Mouse (Mus musculus) cortical plate, adult 2 months (tissue): ENCODE data around the gene Ddost.

Experiments used
- CTCF ChIP-seq: fragments of 200-500 bp; IDR thresholded peaks from 2 replicates; pipeline ENCODE4 v1.5.1; 2011; ENCODE audit warnings: mild to moderate bottlenecking, control low read depth, low read length; ENCODE audit not compliant: insufficient read depth; ENCODE audit errors: extremely low read depth
- POLR2A ChIP-seq: fragments of 200-500 bp; IDR thresholded peaks from 2 replicates; pipeline ENCODE4 v1.6.1; 2011; ENCODE audit warnings: mild to moderate bottlenecking, low read length, control low read depth; ENCODE audit not compliant: insufficient read depth; ENCODE audit errors: extremely low read depth

GRCm38 (mm10) chr4:138333135-138333534, 28.6 kb downstream of the Ddost start:
- TF ChIP-seq CTCF, result no peak
- no peak for TF ChIP-seq POLR2A
